Mouse (Mus musculus): ENCODE results near the gene Sdk2. TPM values are rescaled to one million over a fixed set of nuclear protein-coding genes. Genes with fewer than 3 reads are reported as not detected.
A peak's percentile ranks its signal among the peaks of the same experiment; 100 is the strongest.

The Sdk2 gene
- polyA plus RNA-seq, 1 experiment from 2014 or later = 0.66 TPM

DNA sequence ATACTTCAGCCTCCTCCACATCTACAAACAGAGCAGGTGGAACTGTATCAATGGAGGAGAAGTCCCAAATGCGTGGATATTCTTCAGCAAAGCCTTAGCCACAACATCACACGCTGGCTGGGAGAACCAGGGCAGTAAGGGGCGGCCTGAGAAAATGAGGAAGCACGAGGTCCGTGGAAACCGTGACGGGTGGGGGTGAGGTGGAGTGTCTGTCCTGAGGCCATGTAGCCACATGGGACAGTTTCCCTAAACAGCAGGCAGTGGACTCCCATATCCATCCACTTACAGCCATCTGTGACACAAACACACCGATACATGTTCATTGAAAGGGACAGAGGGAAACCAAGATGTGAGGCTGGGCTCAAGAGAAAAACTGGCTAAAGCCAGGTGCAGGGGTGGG is 328.9 kb downstream of the Sdk2 start:
- no peaks in the 10 kb centered on the region for H3K27me3 ChIP-seq (ENCODE audit: low read depth, poor library complexity, severe bottlenecking)
- H3K4me3 ChIP-seq = no peak overlapping the region
- H3K36me3 ChIP-seq = peaks cover 94% of the 10 kb centered on the region
- no peak for DNase-seq (ENCODE audit: low spot score)
- H3K9me3 ChIP-seq (replicated peaks) = no peaks in the 10 kb centered on the region
- no peak overlapping the region for H3K27ac ChIP-seq
- H3K4me1 ChIP-seq = peaks cover 68% of the 10 kb centered on the region
- WGBS = 94% methylated on average over 8 of the region's 8 CpGs

DNA sequence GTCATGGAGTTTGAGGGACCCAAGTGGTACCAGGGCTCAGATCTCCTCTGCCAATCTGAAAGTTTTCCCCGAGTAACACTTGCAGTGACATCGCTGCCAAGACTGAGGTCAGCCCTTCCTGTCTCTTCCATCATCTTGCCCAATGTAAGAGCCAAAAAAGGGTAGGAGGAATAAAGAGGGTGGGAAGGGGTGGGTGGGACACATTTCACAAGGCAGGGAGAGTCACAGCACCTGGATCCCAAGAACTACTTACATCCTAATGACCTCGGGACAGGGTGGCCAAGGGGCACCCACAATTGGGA is 329.3 kb downstream of the Sdk2 start:
- whole genome bisulfite sequencing = 84% methylated on average over 3 of the region's 3 CpGs
- no peaks in the 10 kb centered on the region for H3K27me3 ChIP-seq (ENCODE audit: low read depth, poor library complexity, severe bottlenecking)
- peaks cover 94% of the 10 kb centered on the region for H3K36me3 ChIP-seq
- no peak overlapping the region for H3K27ac ChIP-seq
- no peak for DNase-seq (ENCODE audit: low spot score)
- peaks cover 72% of the 10 kb centered on the region for H3K4me1 ChIP-seq
- no peaks in the 10 kb centered on the region for H3K9me3 ChIP-seq (replicated peaks)
- H3K4me3 ChIP-seq = no peak overlapping the region

DNA sequence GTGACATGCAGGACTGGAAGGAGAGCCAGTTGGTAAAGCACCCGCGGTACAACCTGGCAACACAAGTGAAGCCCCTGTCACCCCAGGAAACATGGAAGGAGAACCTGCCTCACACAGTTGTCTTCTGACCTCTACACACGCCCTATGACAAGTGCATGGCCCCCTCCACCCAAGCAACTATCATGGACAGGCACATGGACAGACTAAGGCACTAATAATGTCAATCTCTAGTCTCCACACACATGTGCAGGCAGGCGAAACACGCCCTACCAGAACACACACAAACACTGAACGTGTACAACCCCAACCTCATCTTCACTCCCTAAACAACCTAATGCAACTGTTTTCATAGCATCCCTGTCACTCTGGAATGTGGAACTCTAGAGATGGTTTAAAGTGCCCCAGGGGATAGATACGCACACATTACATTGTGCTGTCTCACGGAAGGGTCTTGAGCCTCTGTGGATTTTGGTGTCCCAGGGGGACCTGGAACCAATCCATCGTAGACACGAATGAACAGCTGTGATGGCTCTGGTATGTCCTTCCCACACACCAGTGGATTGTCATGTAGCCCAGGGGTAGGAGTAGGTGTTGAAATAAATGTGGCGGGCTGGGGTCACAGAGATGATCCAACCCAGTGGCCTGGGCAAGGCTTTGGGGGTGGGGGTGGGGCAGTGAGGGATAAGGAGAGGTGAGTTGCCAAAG is 329.8 kb downstream of the Sdk2 start:
- peaks cover 76% of the 10 kb centered on the region for H3K4me1 ChIP-seq
- H3K9me3 ChIP-seq (replicated peaks) = no peaks in the 10 kb centered on the region
- no peak overlapping the region for H3K4me3 ChIP-seq
- no peaks in the 10 kb centered on the region for H3K27me3 ChIP-seq (ENCODE audit: low read depth, poor library complexity, severe bottlenecking)
- WGBS = 90% methylated on average over 11 of the region's 11 CpGs
- DNase-seq (ENCODE audit: low spot score) = no peak
- no peak overlapping the region for H3K27ac ChIP-seq
- H3K36me3 ChIP-seq = peaks cover 94% of the 10 kb centered on the region

DNA sequence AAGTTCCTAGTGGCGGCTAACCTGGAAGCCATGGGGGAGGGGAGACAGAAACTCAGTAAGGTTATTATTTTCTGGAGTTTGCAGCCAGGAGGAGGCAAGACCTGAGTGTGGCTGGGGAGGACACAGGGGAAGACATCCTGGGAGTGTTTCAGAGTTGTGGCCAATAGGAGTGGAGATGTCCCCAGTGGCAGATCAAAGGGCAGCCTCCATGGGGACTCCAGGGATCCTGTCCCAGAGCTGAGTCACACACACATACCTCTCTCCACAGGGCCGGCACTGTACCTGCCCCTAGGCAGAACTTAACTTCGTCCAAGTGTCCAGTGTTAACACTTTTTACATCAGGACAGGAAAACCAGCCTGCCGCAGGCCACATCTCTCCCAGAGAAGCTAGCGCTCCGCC is 331.7 kb downstream of the Sdk2 start:
- no peak for DNase-seq (ENCODE audit: low spot score)
- Histone ChIP-seq H3K27ac (no peak overlapping the region), H3K36me3 (peaks cover 94% of the 10 kb centered on the region), H3K4me1 (peaks cover 90% of the 10 kb centered on the region), H3K9me3 (replicated peaks) (no peaks in the 10 kb centered on the region), H3K4me3 (no peak overlapping the region), H3K27me3 (ENCODE audit: low read depth, poor library complexity, severe bottlenecking) (no peaks in the 10 kb centered on the region)
- 73% methylated on average over 6 of the region's 6 CpGs for WGBS

GRCm38 (mm10) chr11:113733631-113734364 is 333.0 kb downstream of the Sdk2 start:
- Histone ChIP-seq H3K4me1 (peaks cover 90% of the 10 kb centered on the region), H3K4me3 (no peak overlapping the region), H3K9me3 (replicated peaks) (no peaks in the 10 kb centered on the region), H3K27me3 (ENCODE audit: low read depth, poor library complexity, severe bottlenecking) (no peaks in the 10 kb centered on the region), H3K27ac (no peak overlapping the region), H3K36me3 (peaks cover 94% of the 10 kb centered on the region)
- DNase-seq (ENCODE audit: low spot score) = no peak
- WGBS = 81% methylated on average over 6 of the region's 6 CpGs

GRCm38 (mm10) chr11:113731945-113732612 is 334.8 kb downstream of the Sdk2 start:
- H3K4me3 ChIP-seq = no peak overlapping the region
- H3K36me3 ChIP-seq = peaks cover 94% of the 10 kb centered on the region
- 94% methylated on average over 10 of the region's 10 CpGs for WGBS
- no peaks in the 10 kb centered on the region for H3K9me3 ChIP-seq (replicated peaks)
- peaks cover 91% of the 10 kb centered on the region for H3K4me1 ChIP-seq
- H3K27ac ChIP-seq = no peak overlapping the region
- DNase-seq (ENCODE audit: low spot score) = no peak
- no peaks in the 10 kb centered on the region for H3K27me3 ChIP-seq (ENCODE audit: low read depth, poor library complexity, severe bottlenecking)

DNA sequence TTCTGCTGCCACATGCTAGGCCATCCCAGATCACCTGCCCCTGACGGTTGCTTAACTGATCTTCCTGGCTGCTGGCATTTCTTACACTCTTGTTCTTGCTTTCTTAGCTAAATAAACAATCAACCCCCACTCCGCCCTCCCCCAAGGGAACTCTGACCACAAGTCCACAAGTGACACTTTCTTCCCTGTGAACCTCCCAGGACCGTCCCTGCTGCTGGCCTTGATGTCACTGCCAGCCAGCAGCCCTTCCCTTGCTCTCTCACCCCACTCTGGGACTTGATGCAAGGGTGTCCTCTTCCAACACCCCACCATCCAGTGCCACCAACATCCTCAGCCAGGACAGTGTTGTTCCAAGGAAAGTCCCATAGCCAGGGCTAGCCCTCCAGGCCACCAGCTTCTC is 336.0 kb downstream of the Sdk2 start:
- Histone ChIP-seq H3K36me3 (peaks cover 95% of the 10 kb centered on the region), H3K27ac (no peak overlapping the region), H3K27me3 (ENCODE audit: low read depth, poor library complexity, severe bottlenecking) (no peaks in the 10 kb centered on the region), H3K4me3 (no peak overlapping the region), H3K9me3 (replicated peaks) (no peaks in the 10 kb centered on the region), H3K4me1 (peaks cover 93% of the 10 kb centered on the region)
- no peak for DNase-seq (ENCODE audit: low spot score)
- WGBS = 72% methylated on average over 3 of the region's 3 CpGs

DNA sequence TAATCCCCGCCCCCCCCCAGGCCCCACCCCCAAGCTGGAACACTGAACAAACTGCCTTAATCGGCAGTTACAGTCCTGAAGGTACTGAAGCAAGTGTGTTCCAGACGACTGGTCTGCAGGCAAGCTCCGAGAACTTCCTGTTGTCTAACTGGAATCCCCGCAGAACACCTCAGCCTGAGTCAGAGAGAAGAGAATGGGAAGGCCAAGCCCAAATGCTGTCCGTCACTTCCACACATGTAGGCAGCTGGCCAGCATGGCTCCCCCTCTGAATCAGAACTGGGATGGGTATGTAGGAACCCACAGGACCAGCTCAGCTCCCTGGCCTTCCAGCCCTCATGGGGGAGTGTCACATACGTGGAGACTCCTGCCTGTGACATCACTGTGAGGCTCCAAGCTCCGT is 336.9 kb downstream of the Sdk2 start:
- Histone ChIP-seq H3K4me1 (peaks cover 86% of the 10 kb centered on the region), H3K27me3 (ENCODE audit: low read depth, poor library complexity, severe bottlenecking) (no peaks in the 10 kb centered on the region), H3K4me3 (no peak overlapping the region), H3K9me3 (replicated peaks) (no peaks in the 10 kb centered on the region), H3K27ac (no peak overlapping the region), H3K36me3 (peaks cover 97% of the 10 kb centered on the region)
- DNase-seq (ENCODE audit: low spot score) = no peak
- 54% methylated on average over 8 of the region's 8 CpGs for WGBS

- peak overlapping the region; percentile 79 for H3K27ac ChIP-seq
- 87% methylated on average over 21 of the region's 21 CpGs for WGBS
- no peak overlapping the region for H3K4me3 ChIP-seq
- H3K27me3 ChIP-seq (ENCODE audit: low read depth, poor library complexity, severe bottlenecking) = no peaks in the 10 kb centered on the region
- peaks cover 79% of the 10 kb centered on the region for H3K4me1 ChIP-seq
- DNase-seq (ENCODE audit: low spot score) = no peak
- H3K36me3 ChIP-seq = peaks cover 98% of the 10 kb centered on the region
- H3K9me3 ChIP-seq (replicated peaks) = no peaks in the 10 kb centered on the region
These were observed 337.6 kb downstream of the Sdk2 start for GRCm38 (mm10) chr11:113729239-113729638.

GRCm38 (mm10) chr11:113727992-113728391 is 338.9 kb downstream of the Sdk2 start:
- H3K4me1 ChIP-seq = peaks cover 67% of the 10 kb centered on the region
- DNase-seq (ENCODE audit: low spot score) = peak; percentile 77
- WGBS = 31% methylated on average over 6 of the region's 6 CpGs
- H3K36me3 ChIP-seq = peaks cover 98% of the 10 kb centered on the region
- H3K27ac ChIP-seq = peak overlapping the region; percentile 79
- H3K4me3 ChIP-seq = 0 out of 2 replicates have a peak overlapping the region, but pooled peaks have one; percentile 16
- no peaks in the 10 kb centered on the region for H3K9me3 ChIP-seq (replicated peaks)
- H3K27me3 ChIP-seq (ENCODE audit: low read depth, poor library complexity, severe bottlenecking) = no peaks in the 10 kb centered on the region

- Histone ChIP-seq H3K9me3 (replicated peaks) (no peaks in the 10 kb centered on the region), H3K36me3 (peaks cover 91% of the 10 kb centered on the region), H3K4me1 (peaks cover 59% of the 10 kb centered on the region), H3K27me3 (ENCODE audit: low read depth, poor library complexity, severe bottlenecking) (no peaks in the 10 kb centered on the region), H3K4me3 (0 out of 2 replicates have a peak overlapping the region, but pooled peaks have one; percentile 16), H3K27ac (peak overlapping the region; percentile 79)
- no peak for DNase-seq (ENCODE audit: low spot score)
- WGBS = 85% methylated on average over 14 of the region's 14 CpGs
These were observed 339.6 kb downstream of the Sdk2 start for GRCm38 (mm10) chr11:113726994-113727888.
